Mouse (Mus musculus): ENCODE results near the gene Stox2.

The Stox2 gene

DNA sequence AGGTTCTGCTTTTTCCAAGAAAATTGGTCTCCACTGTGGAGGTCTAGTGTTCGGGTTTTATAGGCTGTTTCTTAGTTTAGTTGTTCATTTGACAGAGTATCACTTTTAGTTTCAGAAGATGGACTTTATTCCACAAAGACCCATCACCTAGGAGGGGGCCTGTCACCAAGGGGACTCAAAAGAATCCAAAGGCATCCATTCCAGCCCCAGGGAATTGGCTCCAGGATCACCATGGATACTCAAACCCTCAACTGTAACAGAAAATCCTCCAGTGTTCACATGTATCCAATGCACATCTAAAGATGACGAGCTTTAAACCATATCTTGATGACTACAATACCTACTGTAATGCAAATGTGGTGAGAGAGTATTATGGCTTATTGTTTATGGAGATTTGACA lies 267.4 kb downstream of the Stox2 start:
- no peak for DNase-seq

DNA sequence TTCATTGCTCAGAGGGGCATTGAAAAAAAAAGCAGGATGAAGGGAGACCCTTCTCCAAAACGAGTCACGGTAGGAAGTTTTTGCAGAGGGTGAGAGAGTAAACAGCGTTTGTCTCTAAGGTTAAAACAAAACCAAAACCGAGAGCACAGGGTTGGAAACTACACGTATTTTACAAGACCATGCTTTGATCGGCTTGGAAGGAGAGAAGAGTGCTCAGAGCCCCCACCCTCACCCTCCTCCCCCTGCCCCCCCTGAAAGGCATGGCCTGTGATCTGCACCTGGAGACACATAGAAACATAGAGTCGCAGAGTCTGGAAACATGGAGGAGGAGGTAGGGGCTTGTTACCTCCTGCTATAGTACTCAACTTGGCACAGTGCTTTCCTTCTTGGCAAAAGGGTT lies 272.3 kb downstream of the Stox2 start:
- DNase-seq, result no peak

GRCm38 (mm10) chr8:47172848-47173247 lies 273.3 kb downstream of the Stox2 start:
- no peak for DNase-seq

DNA sequence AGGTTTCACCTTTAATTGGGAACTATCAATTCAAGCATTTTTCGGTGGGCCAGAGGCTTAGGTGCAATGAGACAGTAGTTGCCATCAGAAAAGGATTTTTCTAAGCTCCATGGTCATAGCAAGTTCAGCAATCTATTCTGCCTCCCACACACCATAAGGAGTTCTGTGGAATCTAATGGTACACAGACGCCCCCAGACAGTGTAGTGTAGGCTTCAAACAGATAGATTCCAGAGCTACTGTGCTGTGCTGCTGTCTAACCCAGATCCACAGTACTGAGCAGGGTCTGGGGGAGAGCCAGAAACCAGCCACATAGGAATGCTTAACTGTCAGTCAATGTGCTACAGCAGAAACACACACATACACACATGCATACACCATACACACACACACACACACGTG lies 285.5 kb downstream of the Stox2 start:
- DNase-seq, result no peak

DNA sequence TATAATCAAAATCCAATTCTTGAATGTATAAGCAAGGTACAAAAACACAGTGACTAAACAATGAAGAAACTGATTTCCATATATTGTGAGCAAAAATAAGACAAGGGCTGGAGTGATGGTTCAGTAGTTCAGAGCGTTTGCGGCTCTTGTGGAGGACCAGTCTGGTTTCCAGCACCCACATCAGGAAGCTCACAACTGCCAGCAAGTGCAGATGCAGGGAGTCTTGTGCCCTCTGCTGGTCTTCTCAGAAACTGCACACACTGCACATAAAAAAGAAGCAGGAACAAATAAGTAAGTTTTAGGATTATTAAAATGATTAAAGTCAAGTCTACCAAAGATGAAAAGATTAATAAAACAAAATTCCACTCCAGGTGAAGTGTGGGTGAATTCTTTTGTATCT lies 291.6 kb downstream of the Stox2 start:
- no peak for DNase-seq

DNA sequence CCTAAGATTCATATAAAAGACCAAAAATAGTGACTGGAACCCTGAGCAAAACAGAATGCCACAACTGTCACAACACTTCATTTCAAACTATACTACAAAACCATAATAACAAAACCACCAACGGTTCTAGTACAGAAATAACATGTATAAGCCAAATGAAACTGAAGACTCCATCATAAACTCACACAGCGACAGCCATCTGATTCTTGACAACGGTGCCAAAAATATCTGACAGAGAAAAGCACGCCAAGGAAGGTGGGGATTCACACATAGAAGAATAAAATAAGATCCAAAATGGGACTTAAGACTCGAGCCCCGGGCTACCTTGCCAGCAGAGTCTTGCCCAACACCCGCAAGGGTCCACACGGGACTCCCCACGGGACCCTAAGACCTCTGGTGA lies 300.9 kb downstream of the Stox2 start:
- no peak for DNase-seq

DNA sequence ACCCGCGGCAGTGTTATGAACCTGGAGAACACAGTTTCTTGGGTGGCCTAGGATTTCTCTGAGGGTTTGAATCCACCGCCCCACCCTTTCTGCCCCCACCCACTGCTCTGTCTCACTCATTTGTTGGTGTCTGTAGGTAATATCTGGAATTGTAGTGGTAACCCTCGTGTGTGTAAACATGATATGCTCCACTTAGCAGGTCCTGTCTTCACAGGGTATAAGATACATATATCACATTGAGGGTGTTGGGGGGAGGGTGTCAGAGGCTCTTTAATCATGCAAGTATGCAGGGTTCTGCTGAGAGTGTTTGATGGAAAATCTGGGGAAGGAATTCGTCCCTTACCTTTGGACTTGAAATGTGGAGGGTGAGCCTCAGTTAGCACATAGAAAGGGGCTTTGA lies 310.1 kb downstream of the Stox2 start:
- DNase-seq, result no peak

DNA sequence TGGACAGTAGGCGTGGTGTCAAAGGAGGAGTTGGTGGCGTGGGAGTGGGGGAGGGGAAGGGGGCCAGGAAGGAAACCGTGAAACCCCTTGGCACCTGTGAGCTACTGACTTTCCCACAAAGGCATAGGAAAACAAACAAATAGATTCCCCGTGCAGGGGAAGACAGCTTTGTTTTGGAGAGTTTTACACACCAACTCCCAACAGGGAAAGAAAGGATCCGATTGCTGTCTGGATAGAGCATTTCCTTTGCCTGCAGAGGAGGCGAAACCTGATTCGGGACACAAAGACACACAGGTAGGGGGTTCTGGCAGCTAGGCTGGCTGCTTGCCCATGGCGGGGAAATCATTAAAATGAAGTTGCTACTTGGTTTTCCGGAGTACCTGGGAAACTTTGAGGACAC lies 310.6 kb downstream of the Stox2 start:
- DNase-seq, result peak in 1 of 2 experiments; percentile 13

DNA sequence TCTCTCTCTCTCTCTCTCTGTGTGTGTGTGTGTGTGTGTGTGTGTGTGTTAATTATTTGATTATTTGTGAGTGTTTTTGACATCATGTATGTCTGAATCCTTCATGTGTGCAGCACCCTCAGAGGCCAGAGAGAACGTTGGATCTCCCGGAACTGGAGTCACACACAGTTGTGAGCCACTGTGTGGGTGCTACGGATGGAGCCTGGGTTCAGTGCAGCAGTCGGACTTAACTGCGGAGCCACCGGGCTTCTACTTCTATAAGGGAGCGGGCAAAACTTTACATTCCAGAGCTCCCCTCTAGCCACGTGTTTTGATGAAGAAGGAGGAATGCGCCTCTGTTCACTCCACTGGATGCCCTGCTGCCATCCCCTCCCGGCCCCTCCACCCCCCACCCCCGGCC lies 311.4 kb downstream of the Stox2 start:
- no peak for DNase-seq

DNA sequence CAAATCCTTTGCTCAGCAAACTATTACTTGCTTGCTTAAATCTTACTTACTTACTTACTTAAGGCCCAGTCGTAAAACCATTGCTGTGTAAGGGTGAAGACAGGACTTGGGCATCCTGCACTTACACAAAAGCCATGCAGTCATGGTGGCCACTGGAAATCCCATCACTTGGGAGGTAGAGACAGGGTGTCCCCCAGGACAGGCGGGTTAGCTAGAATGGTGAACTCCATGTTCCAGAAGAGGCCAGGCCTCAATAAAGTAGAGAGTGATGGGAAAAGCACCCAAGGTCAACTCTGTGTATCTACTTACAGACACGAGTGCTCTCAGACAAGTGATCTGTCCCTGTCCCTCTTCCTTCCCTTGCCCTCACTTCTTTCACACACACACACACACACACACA lies 312.8 kb downstream of the Stox2 start:
- no peak for DNase-seq

Data from cerebellum, postnatal 25 days (tissue).